Mouse (Mus musculus) testis, postnatal 14 days (tissue): ENCODE results near the gene Pmepa1.
A peak's percentile ranks its signal among the peaks of the same experiment; 100 is the strongest.

Experiments
- DNase-seq: peaks from one replicate; pipeline ENCODE4 v3.0.0; 2021; ENCODE audit warnings: low spot score

Gene Pmepa1

DNA sequence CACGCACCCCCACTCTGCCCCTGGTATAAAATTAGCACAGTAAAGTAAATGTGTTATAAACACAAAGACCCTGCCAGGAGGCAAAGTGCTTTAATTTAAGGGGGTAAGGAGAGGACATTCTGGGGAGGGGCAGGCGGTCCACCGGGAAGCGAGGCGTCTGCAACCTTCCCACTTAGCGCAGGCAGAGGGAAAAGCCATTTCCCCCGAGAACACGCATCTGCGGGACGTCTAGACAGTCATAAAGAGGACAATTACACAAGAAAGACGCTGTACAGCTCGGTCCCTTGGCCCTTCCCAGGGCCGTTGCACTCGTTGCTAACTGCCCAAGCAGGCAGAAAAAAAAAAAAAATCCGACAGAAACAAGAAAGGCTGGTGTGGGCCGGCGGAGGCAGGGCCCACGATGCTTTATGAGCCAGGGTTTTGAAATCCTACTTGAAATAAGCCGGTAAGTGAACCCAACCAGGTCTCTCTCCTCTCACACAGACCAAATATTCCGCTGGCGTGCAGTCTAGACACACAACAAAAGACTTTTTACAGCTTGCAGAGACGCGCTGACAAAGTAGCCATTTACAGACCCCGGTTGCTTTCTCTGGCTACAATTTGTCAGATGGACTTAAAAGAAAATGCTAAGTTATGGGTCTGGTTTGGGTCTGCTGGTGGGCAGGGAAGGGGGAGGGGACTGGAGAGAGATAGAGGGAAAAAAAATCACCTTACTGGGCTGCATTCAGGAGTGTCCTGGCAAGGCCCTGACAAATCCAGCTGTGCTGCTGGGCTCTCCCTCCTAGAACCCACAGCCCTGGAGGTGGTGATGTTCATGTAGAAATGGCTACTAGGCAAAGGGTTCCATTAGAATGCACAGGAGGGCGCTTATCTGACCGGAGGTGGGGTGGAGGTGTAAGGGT lies 22.3 kb downstream of the Pmepa1 start:
- peak; percentile 64 for DNase-seq

DNA sequence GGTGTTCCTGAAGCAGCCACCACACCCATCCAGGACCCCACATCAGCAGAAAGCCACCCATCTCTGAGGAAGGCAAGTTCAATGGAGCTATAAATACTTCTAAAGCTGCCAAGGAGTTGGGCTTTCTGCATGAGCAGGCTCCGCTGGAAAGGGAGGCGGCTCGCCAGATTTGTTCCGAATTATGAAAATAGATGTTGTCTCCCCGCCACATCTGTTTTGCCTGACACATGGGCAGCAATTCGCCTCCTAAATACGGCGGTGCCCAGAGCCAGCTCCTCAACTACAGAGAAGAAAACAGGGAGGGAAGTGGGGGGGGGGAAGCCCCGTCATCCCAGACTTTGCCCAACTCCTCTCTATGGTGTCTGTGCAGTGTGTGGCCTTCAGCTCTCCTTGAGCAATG lies 24.7 kb downstream of the Pmepa1 start:
- DNase-seq = no peak

DNA sequence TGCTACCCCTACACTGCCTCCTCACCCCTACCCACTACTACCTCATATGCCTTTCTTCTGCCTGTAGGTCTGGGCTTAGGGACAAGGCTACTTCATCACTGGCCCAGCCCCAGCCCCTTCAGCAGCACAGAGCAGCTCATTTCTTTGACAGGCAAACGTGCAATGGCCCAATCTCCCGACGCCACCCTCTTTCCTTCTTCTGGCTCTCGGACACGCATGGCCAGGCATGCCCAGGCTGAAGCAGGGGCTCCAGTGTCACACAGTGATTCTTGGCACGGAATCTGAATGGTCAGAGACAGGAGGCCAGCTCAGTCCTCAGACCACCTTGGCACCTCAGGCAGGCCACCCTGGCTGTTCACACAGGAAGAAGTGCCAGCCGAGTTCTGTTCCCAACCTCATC lies 25.2 kb downstream of the Pmepa1 start:
- no peak for DNase-seq

DNA sequence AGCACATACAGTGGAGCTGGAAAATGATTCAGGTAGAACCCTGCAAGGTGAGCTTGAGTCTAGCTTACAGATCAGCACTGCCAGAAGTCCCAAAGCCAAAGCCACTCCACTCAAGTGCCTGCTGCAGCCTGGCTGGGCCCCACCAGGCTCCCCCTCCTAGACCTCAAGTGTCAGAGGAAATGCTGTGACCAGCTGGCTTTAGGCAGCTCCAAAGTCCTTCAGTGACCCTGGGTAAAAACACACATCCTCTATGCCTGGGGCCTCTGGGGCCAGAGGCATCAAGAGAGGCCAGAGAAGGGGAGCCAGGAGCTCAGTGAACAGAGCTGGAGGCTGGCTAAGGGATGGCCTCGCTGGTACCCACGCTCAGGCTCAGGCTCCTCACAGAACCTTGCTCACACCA lies 25.9 kb downstream of the Pmepa1 start:
- no peak for DNase-seq

DNA sequence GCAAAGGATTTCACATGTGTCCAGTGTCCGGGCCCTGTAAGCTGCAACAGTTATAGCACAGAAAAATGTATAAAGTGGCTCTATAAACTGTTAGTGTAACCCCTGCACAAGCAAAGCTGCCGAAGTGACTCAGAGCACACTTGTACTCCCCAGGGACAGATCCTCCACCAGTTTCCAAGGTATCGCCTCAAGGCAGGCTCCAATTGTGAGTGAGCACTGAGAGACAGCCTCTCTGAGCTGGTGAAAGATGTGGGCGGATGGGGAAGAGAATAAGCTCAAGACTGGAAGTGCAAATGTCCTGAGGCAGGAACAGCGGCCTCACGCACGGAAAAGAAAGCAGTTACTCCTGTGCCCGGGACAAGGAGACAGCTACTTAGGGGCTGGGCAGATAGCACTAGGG lies 26.4 kb downstream of the Pmepa1 start:
- no peak for DNase-seq

DNA sequence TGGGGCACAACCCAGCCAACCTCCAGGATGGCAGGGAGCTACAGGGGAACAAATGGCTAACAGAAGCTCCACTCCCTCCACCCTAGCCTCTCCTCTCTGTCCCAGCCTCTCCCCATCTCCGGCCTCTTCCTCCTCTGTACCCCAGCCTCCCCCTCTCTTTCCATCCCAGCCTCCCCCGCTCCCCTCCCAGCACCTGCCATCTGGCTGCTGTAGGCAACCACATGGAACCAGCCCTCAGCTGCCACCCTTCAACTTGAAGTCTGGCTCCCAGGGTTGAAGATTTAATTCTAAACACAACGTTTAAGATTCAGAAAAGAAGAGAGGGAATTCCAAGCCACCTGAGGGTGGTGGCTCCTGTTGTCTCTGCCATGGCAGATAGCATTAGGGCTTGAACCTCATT lies 26.9 kb downstream of the Pmepa1 start:
- DNase-seq = no peak

DNA sequence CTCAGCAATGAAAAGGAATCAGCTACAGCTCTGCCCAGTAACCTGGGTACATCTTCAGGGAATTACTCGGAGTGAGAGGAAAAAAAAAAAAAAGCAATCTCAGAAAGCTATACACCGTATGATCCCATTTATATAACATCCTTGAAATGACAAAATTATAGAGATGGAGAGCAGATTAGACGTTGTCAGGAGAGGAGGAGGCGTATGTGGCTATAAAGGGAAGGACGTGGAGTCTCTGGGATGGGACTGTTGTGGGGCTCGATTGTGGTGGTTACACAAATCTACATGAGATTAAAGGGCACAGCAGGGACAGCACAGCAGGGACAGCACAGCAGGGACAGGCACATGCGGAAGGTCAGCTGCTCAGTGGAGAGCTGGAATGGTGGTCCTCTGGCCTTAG lies 27.5 kb downstream of the Pmepa1 start:
- no peak for DNase-seq

DNA sequence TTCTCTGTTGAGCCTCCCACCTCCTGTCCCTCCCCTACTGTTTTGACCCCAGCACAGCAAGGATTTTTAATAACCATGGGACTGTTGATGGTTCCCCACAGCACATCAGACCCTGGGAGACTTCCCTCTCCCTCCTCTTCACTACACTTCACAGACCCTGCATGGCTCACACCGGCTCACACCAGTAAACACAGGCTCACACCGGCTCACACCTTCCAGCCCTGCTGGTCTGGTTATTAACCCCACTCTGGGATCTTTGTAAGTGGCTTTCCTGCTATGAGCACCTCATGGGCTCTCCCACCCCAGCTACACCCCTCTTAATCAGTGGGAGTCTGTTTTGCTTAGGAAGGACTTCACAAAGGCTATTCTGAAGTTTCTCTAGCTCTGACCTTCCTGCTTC lies 28.4 kb downstream of the Pmepa1 start:
- DNase-seq = no peak

DNA sequence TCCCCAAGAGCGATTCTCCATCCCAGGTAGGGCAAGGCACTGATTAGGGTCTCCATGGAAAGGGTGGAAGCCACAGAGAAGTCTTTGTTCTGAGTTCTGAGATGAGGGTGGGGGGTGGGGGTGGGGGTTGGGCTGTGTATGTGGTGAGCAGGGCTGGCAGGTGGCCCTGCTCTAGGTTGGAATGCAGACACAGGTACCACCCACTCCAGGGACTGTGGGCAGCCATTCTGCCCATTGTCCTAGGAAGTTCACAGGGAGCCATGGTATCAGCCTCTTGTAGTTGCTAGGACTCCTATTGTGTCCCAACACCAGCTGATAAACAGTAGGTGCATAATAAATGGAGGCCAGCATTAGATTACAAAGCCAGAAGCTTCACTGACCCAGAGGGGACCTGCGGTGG lies 29.1 kb downstream of the Pmepa1 start:
- DNase-seq = no peak

DNA sequence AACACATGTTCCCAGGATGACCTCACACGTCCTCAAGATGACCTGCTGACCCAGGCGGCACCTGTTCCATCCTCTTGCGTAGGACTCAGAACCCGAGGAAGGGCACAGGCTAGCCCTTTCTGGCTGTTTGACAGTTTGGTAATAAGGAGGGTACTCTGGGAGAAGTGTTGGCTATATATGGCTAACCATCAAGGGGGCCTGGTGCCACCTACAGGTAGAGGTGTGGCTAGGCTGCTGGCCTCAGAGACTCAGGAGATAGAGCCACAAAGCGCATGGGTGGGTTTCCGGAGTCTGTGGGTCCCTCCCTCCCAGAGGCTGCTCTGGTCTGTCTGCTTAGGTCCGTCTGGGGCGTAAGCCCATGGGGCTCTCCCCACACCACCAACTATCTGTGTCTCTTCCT lies 29.6 kb downstream of the Pmepa1 start:
- no peak for DNase-seq

DNA sequence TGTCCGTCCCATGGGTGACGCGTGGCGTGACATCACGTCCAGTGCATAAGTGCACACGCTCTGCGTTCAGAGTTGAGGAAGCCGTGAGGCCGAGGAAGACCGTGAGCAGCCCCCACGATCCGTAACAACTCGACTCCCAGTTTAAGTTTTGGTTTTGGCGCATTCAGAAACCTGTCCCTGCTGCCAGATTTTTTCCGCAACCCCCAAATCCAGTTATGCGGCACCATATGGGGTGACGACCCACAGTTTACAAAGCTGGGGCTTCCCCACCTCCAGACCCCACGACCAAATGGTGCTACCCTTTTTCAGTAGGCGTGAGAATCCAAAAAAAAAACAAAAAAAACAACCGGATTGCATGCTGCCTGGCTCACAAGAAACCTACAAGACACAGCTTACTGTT lies 31.1 kb downstream of the Pmepa1 start:
- DNase-seq = no peak

DNA sequence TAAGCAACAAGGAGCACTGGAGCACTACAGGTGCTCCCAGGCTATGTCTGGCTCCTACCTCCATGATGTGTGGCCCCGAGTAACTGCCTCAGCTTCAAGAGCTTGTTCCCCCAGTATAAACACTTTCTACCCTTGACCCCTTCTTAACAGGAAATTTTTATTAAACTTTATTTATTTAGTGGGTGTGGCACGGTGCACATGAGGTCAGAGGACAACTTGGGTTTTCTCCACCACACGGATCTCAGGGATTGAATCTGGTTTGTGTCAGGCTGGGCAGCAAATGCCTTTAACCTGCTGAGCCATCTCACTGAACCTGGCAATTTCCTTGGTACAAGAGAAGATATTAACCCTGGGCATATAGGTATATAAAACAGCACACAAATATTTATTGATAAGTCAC lies 32.2 kb downstream of the Pmepa1 start:
- no peak for DNase-seq

DNA sequence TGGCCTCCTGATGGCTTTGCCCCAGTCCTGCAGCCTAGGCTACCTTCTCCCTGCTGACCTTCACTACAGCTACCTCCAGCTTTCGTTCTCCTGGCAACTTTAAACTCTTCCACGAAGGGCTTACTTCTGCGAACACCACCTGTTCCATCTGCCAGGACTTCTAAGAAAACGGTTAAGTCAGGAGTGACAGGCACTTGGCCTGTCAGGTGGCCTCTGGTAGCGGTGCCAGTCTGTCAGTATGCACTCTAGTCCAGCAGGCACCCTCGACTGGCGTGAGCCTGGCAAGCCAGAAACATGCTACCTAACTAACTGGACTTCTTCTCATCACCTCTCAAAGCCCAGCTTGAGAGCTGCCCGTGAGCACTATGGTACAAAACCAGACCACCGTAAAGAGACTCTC lies 32.7 kb downstream of the Pmepa1 start:
- no peak for DNase-seq

DNA sequence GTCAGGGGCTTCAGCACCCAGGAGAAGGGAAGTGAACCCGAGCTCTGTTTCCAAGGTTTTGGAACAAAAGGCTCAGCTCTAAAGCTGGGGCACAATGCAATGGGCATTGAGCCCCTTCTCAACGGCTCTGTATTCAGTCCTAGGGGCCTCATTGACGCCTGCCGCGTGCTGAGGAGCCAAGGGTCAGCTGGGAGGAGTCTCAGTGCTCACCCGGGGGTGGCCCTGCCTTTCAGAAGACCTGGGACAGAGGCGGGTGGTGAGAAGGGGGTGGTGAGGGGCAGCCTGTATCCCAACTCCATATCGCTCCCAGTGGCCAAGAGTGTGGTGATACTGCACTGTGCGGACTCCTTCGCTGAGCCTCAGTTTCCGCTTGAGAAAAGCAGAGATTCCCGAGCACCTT lies 33.5 kb downstream of the Pmepa1 start:
- DNase-seq = no peak

DNA sequence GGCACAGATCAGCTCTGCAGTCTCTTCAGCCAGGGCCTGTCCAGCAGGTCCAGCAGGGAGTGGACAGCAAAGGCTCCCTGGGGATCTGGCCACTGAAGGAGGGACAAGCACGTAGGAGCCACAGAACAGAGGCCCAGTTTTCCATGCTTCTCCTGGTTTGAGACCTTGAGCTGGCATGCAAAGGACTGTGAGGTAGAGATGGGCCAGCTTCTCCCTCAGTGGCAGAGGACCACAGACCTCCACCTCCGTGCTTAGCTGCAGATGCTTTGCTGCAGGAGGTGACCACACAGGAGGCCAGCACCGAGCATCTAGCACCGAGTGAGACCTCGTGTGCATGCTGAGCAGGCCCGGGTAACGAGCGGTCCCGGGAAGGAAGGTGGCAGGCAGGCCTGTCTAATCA lies 35.6 kb downstream of the Pmepa1 start:
- no peak for DNase-seq

DNA sequence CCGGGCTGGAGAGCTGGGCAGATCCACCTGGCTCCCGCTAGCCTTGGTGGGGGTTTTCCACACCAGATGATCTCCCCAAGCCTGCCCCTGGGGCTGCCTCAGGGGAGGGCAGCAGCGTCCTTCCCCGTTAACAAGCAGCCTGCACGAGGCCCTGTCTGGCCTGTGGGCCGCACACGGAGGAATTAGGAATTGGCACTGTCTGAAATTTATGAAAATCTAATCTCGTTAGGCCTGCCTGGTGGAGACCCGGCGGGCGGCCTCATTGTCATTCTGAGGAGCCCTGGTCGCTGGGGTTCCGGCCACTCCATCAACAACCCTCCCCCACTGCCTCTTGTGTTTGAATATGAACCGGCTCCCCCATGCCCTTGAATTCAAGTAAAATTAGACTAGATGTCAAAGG lies 37.8 kb downstream of the Pmepa1 start:
- no peak for DNase-seq

DNA sequence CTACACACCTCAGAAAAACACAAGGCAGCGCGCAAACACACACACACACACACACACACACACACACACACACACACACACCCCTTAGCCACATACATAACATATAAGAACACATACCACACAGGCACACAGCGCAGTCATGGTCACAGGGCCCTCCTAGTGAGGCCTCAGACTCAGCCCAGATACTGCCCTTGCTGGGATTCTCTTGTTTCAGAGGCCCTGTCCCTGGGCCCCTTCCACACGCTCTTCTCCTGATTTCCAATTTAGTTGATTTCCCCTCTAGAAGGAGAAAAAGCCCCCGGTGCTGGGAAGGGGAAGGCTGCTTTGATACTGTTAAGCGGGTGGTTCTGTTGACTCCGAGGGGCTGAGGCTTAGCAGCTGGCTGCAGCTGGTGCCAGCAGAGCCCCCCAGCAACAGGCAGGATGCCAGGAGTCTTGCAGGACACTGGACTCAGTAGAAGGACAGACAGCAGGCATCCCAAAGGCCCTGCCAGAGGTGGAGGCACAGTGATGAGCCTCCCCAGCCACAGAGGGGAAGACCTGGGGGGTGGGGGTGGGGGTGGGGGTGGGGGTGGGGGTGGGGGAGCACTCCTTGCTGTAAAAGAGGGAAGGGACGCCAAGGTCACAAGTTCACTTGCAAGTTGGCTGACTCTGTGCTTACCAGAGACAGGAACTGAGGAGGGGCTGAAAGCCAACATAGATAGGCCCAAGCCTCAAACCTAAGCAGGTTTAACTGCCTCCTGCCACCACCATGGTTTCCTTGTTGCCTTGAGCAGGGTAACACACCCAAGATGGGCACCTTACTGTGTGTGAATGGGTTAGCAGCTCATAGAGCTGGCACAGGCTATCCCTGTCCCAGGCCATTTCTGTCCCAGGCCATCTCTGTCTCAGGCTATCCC lies 40.6 kb downstream of the Pmepa1 start:
- no peak for DNase-seq

DNA sequence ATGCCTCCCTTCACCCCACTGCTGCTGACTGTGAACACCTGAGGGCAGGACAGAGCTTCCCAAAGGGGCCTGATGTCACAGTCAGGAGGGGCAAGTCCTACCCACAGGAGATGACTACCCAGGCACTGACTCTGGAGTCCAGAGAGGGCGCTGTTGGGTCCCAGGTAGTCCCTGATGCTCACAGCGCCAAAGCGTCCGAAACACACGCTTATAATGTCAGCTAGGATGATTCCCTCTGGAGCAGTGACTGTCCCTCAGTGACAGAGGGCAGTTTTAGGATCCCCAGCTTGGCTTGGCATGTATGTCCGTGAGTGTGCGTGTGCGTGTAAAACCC lies 43.6 kb downstream of the Pmepa1 start:
- no peak for DNase-seq

DNA sequence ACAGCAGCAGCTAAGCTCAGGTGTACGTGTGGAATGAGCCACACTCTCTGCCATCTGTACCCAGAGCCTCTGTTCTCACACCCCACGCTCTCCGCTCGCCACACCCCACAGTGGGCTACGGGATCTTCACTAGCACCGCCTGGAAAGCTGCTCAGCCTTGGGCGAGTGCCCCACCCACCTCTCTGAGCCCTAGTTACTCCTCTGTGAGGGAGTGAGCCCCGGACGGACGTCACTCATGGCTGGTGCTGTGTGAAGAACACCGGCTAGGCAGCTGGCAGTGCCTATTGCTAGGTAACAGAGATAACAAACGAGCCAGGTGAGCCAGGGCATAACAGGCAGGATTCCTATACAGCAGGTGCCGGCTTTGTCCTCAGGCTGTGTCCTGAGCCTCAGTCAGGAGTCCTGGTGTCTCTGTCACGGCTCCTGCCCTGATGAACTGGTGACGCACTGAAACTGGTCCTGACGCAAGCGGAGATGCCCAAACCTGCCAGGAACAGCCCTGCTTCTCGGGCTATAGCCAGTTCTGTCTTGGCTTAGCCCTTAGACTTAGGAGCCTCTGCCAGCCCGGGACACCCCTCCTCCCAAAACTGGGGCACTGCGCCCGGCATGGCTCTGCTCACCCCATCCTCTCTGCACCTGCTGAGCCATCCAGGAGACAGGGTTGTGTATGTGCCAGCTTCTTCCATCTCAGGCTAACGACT lies 44.1 kb downstream of the Pmepa1 start:
- DNase-seq = no peak

DNA sequence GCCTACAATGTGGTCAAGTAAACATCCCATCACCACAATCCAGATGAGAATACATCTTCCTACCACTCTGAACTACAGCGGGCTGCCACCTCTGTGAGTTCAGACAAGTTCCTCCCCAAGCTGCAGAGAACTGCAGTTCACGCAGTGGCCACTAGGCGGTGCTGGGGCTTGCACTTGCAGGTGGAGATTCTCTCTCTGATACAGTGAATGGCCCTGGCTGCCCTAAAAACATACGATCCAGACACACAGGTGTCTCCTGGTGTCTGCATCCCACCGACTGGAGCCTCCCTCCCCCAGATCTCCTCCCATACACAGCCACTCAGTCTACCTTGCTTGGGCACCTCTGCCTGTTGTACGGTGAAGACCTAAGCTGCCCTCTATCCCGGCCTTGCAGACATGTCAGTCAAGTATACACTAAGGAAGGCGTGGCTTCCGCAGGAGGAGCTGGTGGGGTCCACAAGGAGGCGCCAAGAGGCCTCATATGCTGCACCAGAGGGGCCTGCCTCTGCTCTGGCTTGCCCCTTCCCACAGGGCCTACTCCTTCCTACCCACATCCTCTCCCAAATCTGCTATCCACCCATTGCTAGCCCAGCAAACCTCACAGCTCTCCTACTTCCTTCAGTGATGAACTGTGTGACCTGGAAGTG lies 46.6 kb downstream of the Pmepa1 start:
- DNase-seq = peak; percentile 83

DNA sequence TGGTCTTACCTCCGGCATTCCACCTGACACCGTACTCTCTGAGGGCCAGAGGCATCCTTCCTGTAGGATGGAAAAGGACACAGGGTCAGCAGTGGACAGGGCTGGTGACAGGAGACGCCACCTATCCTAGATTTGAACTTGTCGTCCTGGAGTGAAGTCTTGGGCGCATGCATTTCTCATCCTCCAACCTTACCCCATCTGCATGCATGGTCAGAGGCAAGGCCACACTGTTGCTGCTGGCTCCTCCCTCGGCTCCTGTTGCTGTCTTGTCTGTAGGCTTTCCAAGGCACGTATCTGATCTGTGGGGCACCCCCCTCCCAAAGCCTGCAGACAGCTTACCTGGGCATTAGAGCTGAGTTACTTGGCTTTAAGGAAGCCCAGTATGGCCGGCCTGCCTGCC lies 47.8 kb downstream of the Pmepa1 start:
- DNase-seq = no peak

DNA sequence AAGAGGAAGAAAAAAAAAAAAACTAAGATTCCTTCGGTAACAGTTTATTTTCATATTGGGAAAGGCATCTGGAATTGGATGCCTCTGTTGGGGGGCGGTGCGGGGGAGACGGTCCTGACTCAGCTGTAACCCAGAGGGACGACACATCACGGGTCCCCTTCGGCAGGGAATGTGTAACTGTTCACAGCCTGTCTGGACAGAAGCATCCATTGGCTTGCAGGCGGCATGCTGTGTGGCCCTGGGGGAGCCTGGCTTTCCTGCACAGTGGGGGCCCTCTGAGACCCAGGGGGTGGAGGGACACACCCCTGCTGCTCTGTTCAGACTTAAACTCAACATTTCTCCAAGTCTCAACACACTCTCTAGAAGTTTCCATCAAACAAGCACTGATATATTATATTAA lies 49.5 kb downstream of the Pmepa1 start:
- no peak for DNase-seq
